Mouse (Mus musculus): ENCODE measurements around the gene Abhd16a. TPM values are rescaled to one million over a fixed set of nuclear protein-coding genes. Genes with fewer than 3 reads are reported as not detected.

The Abhd16a gene
- total and polyA plus RNA-seq, 3 experiments: 28.9 to 80.6 (median 35.6) TPM

- peaks cover 42% of the 10 kb centered on the region for H3K4me1 ChIP-seq (ENCODE audit: insufficient read depth, low read depth, low read length)
- H3K36me3 ChIP-seq (replicated peaks): peaks cover 55% of the 10 kb centered on the region
- no peaks in the 10 kb centered on the region for H3K27me3 ChIP-seq (ENCODE audit: insufficient read depth, low read length)
- TF ChIP-seq GATA1 (IDR thresholded peaks at IDR 0.05; ENCODE audit: borderline replicate concordance, low read length) (no peak), TAL1 (conservative IDR thresholded peaks at IDR 0.05; ENCODE audit: low read depth, low read length) (no peak), CTCF (IDR thresholded peaks at IDR 0.05; ENCODE audit: low read depth, low read length) (no peak), POLR2AphosphoS5 (IDR thresholded peaks at IDR 0.05; ENCODE audit: insufficient replicate concordance, low read depth, low read length) (no peak), GATA2 (IDR thresholded peaks at IDR 0.05; ENCODE audit: borderline replicate concordance, low read depth, low read length) (no peak)
- no peak overlapping the region; the same call in 1 of the 2 replicates for H3K4me3 ChIP-seq (ENCODE audit: low read depth, low read length)
- no peaks in the 10 kb centered on the region for H3K9me3 ChIP-seq (replicated peaks)
- DNase-seq (ENCODE audit: low spot score) (no peak), ATAC-seq (ENCODE audit: extremely low read depth, insufficient number of reproducible peaks, low FRiP score, poor library complexity, severe bottlenecking) (no peak)
These were observed 44.5 kb downstream of the Abhd16a start for GRCm38 (mm10) chr17:35133517-35133916.

GRCm38 (mm10) chr17:35134801-35135590, 45.9 kb downstream of the Abhd16a start, which contains the start of gene Bag6:
TSS of gene Bag6 (plus strand) at chr17:35135178.
- Histone ChIP-seq H3K27me3 (ENCODE audit: insufficient read depth, low read length) (no peaks in the 10 kb centered on the region), H3K4me1 (ENCODE audit: insufficient read depth, low read depth, low read length) (peaks cover 43% of the 10 kb centered on the region), H3K4me3 (ENCODE audit: low read depth, low read length) (peak within 1 kb of the TSS; percentile 99), H3K9me3 (replicated peaks) (no peaks in the 10 kb centered on the region), H3K36me3 (replicated peaks) (peaks cover 57% of the 10 kb centered on the region)
- ATAC-seq (ENCODE audit: extremely low read depth, insufficient number of reproducible peaks, low FRiP score, poor library complexity, severe bottlenecking) (peak; percentile 74), DNase-seq (ENCODE audit: low spot score) (peak; percentile 89)
- no peak for TF ChIP-seq CTCF (IDR thresholded peaks at IDR 0.05; ENCODE audit: low read depth, low read length)
- TF ChIP-seq GATA2 (IDR thresholded peaks at IDR 0.05; ENCODE audit: borderline replicate concordance, low read depth, low read length): no peak
- no peak for TF ChIP-seq GATA1 (IDR thresholded peaks at IDR 0.05; ENCODE audit: borderline replicate concordance, low read length)
- TF ChIP-seq POLR2AphosphoS5 (IDR thresholded peaks at IDR 0.05; ENCODE audit: insufficient replicate concordance, low read depth, low read length): no peak
- TF ChIP-seq TAL1 (conservative IDR thresholded peaks at IDR 0.05; ENCODE audit: low read depth, low read length): no peak

- H3K4me3 ChIP-seq (ENCODE audit: low read depth, low read length): peak overlapping the region; percentile 99
- peak; percentile 66 for DNase-seq (ENCODE audit: low spot score)
- peaks cover 49% of the 10 kb centered on the region for H3K4me1 ChIP-seq (ENCODE audit: insufficient read depth, low read depth, low read length)
These were observed 46.7 kb downstream of the Abhd16a start for GRCm38 (mm10) chr17:35135591-35136320.

GRCm38 (mm10) chr17:35139269-35139668, 50.2 kb downstream of the Abhd16a start:
- Histone ChIP-seq H3K4me1 (ENCODE audit: insufficient read depth, low read depth, low read length) (peaks cover 47% of the 10 kb centered on the region), H3K9me3 (replicated peaks) (peaks cover 3% of the 10 kb centered on the region), H3K27me3 (ENCODE audit: insufficient read depth, low read length) (no peaks in the 10 kb centered on the region), H3K4me3 (ENCODE audit: low read depth, low read length) (no peak overlapping the region), H3K36me3 (replicated peaks) (peaks cover 76% of the 10 kb centered on the region)
- ATAC-seq (ENCODE audit: extremely low read depth, insufficient number of reproducible peaks, low FRiP score, poor library complexity, severe bottlenecking): no peak
- no peak for DNase-seq (ENCODE audit: low spot score)
- TF ChIP-seq TAL1 (conservative IDR thresholded peaks at IDR 0.05; ENCODE audit: low read depth, low read length) (no peak), GATA1 (IDR thresholded peaks at IDR 0.05; ENCODE audit: borderline replicate concordance, low read length) (no peak), CTCF (IDR thresholded peaks at IDR 0.05; ENCODE audit: low read depth, low read length) (no peak), GATA2 (IDR thresholded peaks at IDR 0.05; ENCODE audit: borderline replicate concordance, low read depth, low read length) (no peak), POLR2AphosphoS5 (IDR thresholded peaks at IDR 0.05; ENCODE audit: insufficient replicate concordance, low read depth, low read length) (no peak)

More at GRCm38 (mm10) chr17:35135591-35136320, 46.7 kb downstream of the Abhd16a start:
- TF ChIP-seq GATA2 (IDR thresholded peaks at IDR 0.05; ENCODE audit: borderline replicate concordance, low read depth, low read length) (no peak), POLR2AphosphoS5 (IDR thresholded peaks at IDR 0.05; ENCODE audit: insufficient replicate concordance, low read depth, low read length) (no peak), CTCF (IDR thresholded peaks at IDR 0.05; ENCODE audit: low read depth, low read length) (no peak), TAL1 (conservative IDR thresholded peaks at IDR 0.05; ENCODE audit: low read depth, low read length) (no peak), GATA1 (IDR thresholded peaks at IDR 0.05; ENCODE audit: borderline replicate concordance, low read length) (no peak)
- Histone ChIP-seq H3K27me3 (ENCODE audit: insufficient read depth, low read length) (no peaks in the 10 kb centered on the region), H3K9me3 (replicated peaks) (no peaks in the 10 kb centered on the region), H3K36me3 (replicated peaks) (peaks cover 57% of the 10 kb centered on the region)
- ATAC-seq (ENCODE audit: extremely low read depth, insufficient number of reproducible peaks, low FRiP score, poor library complexity, severe bottlenecking): peak; percentile 51; the same call in 1 of the 2 replicates

GRCm38 (mm10) chr17:35140490-35140996, 51.5 kb downstream of the Abhd16a start:
- TF ChIP-seq CTCF (IDR thresholded peaks at IDR 0.05; ENCODE audit: low read depth, low read length) (no peak), TAL1 (conservative IDR thresholded peaks at IDR 0.05; ENCODE audit: low read depth, low read length) (no peak), GATA2 (IDR thresholded peaks at IDR 0.05; ENCODE audit: borderline replicate concordance, low read depth, low read length) (no peak), POLR2AphosphoS5 (IDR thresholded peaks at IDR 0.05; ENCODE audit: insufficient replicate concordance, low read depth, low read length) (no peak), GATA1 (IDR thresholded peaks at IDR 0.05; ENCODE audit: borderline replicate concordance, low read length) (no peak)
- ATAC-seq (ENCODE audit: extremely low read depth, insufficient number of reproducible peaks, low FRiP score, poor library complexity, severe bottlenecking): no peak
- Histone ChIP-seq H3K36me3 (replicated peaks) (peaks cover 89% of the 10 kb centered on the region), H3K9me3 (replicated peaks) (peaks cover 3% of the 10 kb centered on the region), H3K27me3 (ENCODE audit: insufficient read depth, low read length) (no peaks in the 10 kb centered on the region), H3K4me1 (ENCODE audit: insufficient read depth, low read depth, low read length) (peaks cover 48% of the 10 kb centered on the region), H3K4me3 (ENCODE audit: low read depth, low read length) (no peak overlapping the region)
- DNase-seq (ENCODE audit: low spot score): no peak

Data from G1E (cell line).